Mouse (Mus musculus) heart, adult 2 months (tissue): ENCODE measurements at regions not wholly inside any gene's neighbourhood (a gene's known extent, or its start where the extent isn't known, plus 50 kb on each side); places are given as distances from the start of the nearest gene placed in this dataset.
"Not testable (repeated sequence)": the region's sequence is repeated elsewhere in the genome, so short reads cannot be mapped to it uniquely, and the experiment has no call there.

ENCODE experiments used
- DNase-seq, 2 experiments: peaks; one replicate each; pipeline ENCODE4 v3.0.0; 2021
- H3K27ac ChIP-seq: fragments of 200-600 bp; 2 replicates; pipeline ENCODE4 v1.8.1; 2022
- H3K27me3 ChIP-seq: fragments of 200-500 bp; 2 replicates; pipeline ENCODE4 v1.6.1; 2012; ENCODE audit warnings: mild to moderate bottlenecking, low read length, inconsistent platforms, mixed read lengths; ENCODE audit not compliant: control insufficient read depth, insufficient read depth
- H3K36me3 ChIP-seq: fragments of 200-500 bp; 2 replicates; pipeline ENCODE4 v1.6.1; 2012; ENCODE audit warnings: low read length, inconsistent platforms; ENCODE audit not compliant: control insufficient read depth, insufficient read depth
- H3K4me1 ChIP-seq: fragments of 200-500 bp; 2 replicates; pipeline ENCODE4 v1.6.1; 2011; ENCODE audit warnings: low read length; ENCODE audit not compliant: control insufficient read depth, insufficient read depth
- H3K4me3 ChIP-seq: fragments of 200-600 bp; 2 replicates; pipeline ENCODE4 v1.8.1; 2022
- H3K79me2 ChIP-seq: fragments of 200-500 bp; replicated peaks from 2 replicates; pipeline ENCODE4 v1.6.1; 2012; ENCODE audit warnings: mild to moderate bottlenecking, inconsistent platforms, low read length, moderate library complexity, mixed read lengths; ENCODE audit not compliant: control insufficient read depth, insufficient read depth
- H3K9ac ChIP-seq: fragments of 200-500 bp; 2 replicates; pipeline ENCODE4 v1.6.1; 2012; ENCODE audit warnings: low read depth, mild to moderate bottlenecking, control low read depth, inconsistent platforms, low read length, mixed read lengths
- CTCF ChIP-seq: fragments of 200-600 bp; IDR thresholded peaks from 2 replicates; pipeline ENCODE4 v1.8.1; 2022; ENCODE audit warnings: antibody characterized with exemption, mild to moderate bottlenecking, moderate library complexity
- EP300 ChIP-seq: fragments of 200-500 bp; IDR thresholded peaks from 2 replicates; pipeline ENCODE4 v1.6.1; 2011; ENCODE audit warnings: low read depth, low read length, control low read depth; ENCODE audit not compliant: insufficient read depth
- POLR2A ChIP-seq: fragments of 200-500 bp; IDR thresholded peaks from 2 replicates; pipeline ENCODE4 v1.6.1; 2011; ENCODE audit warnings: mild to moderate bottlenecking, low read depth, low read length, control low read depth; ENCODE audit not compliant: insufficient read depth
- WGBS: fragments of 180-500 bp; shearing (Covaris S2); methylation state at CpG from one replicate; pipeline ENCODE4 v1.1.7; 2018; 5-methylcytosine and 5-hydroxymethylcytosine counted together
- intact Hi-C: fragments of 180-260 bp; cut with DNase I; formaldehyde crosslinking; loops from one replicate; pipeline ENCODE4 v1.15.1; 2025

DNA sequence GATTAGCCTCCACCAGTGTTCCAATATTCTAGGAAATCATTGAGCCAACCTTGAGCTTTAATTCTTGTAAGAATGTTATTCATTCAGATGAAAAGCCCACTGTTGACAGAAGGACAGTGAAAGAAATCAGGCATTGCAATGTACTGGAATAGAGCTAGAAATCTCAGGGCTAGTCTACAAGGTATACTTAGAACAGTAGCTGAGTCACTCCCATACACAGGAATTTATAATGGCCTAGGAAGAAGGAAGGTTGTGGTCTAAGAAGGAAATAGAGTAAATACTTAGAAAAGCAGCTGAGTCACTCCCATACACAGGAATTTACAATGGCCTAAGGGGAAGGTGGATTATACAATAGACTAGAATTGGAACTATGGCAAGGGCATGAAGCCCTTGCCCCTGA is 174.6 kb downstream of the Fam181b start:
- H3K79me2 ChIP-seq, H3K4me3 ChIP-seq, H3K27ac ChIP-seq, H3K36me3 ChIP-seq, intact Hi-C loops, DNase-seq, H3K27me3 ChIP-seq, H3K4me1 ChIP-seq, H3K9ac ChIP-seq: not testable (repeated sequence)

DNA sequence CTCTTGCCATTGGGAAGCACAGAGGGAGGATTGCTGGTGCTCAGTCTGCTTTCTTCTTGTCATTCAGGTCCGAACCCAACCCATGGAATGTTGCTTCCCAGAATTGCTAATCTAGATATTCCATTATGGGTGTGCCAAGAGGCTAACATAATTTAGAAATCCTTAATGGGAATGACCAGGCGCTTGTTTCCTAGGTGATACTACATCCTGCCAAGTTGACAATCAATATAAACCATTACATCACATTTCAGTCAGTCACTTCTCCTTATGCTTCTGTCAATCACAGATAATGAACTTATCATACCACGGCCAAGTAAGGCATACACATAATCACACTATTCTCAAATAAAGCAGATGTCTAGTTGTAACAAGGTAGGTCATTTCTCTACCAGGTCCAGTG is 206.1 kb downstream of the Fam181b start:
- H3K4me3 ChIP-seq: no peak overlapping the region
- no peak for DNase-seq
- H3K9ac ChIP-seq: no peak overlapping the region
- TF ChIP-seq POLR2A (no peak), EP300 (no peak), CTCF (no peak)
- no peaks in the 10 kb centered on the region for H3K79me2 ChIP-seq
- no peaks in the 10 kb centered on the region for H3K36me3 ChIP-seq
- H3K4me1 ChIP-seq: no peaks in the 10 kb centered on the region
- H3K27ac ChIP-seq: no peak overlapping the region
- intact Hi-C loops: no loop called here
- WGBS: 53% methylated on average over 3 of the region's 3 CpGs
- H3K27me3 ChIP-seq: no peaks in the 10 kb centered on the region

GRCm38 (mm10) chr7:93291457-93291856 is 211.8 kb downstream of the Fam181b start:
- Histone ChIP-seq H3K4me3 (no peak overlapping the region), H3K9ac (no peak overlapping the region), H3K27me3 (no peaks in the 10 kb centered on the region), H3K4me1 (no peaks in the 10 kb centered on the region), H3K79me2 (no peaks in the 10 kb centered on the region), H3K27ac (no peak overlapping the region), H3K36me3 (no peaks in the 10 kb centered on the region)
- 63% methylated on average over 3 of the region's 3 CpGs for whole genome bisulfite sequencing
- TF ChIP-seq CTCF: no peak
- DNase-seq: no peak
- intact Hi-C loops: no loop called here

DNA sequence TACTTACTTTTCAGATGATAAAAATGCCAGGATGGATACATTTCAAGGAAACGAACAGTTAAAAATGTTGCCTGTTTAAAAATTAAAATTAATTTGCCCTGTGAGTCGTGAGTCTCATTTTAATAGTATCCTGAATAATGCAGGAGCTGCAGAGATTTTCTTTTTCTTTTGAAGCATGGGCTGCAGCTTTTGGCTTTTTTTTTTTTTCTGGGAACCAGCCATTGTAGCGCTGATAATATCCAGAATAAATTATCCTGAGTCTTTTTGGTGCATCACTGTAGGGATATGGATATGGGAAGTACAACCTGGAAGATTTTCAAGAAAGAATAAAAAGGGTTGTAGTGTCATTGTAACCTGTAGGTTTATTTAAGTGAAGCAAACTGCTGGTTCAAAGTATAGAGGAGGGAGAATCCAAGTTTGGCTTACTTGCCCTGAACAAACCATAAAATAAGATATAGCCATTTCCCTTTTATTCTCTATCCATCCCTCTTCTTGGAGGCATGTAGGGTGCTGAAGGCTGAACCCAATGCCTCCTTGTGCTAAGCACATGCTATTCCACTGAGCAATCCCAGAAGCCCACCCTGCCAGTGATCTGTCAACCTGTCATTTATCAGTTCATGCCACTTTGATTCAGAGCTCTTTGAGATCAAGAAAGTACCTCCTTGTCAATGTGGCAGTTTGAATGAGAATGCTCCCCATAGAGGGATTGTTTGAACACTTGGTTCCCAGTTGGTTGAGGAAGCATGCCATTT is 212.5 kb downstream of the Fam181b start:
- no peaks in the 10 kb centered on the region for H3K79me2 ChIP-seq
- no peaks in the 10 kb centered on the region for H3K27me3 ChIP-seq
- no peak overlapping the region for H3K9ac ChIP-seq
- no peaks in the 10 kb centered on the region for H3K4me1 ChIP-seq
- H3K4me3 ChIP-seq: no peak overlapping the region
- no peak overlapping the region for H3K27ac ChIP-seq
- H3K36me3 ChIP-seq: no peaks in the 10 kb centered on the region
- TF ChIP-seq EP300: no peak
- TF ChIP-seq CTCF: no peak
- TF ChIP-seq POLR2A: no peak
- DNase-seq: no peak
- WGBS: 58% methylated on average over 3 of the region's 3 CpGs
- intact Hi-C loops: no loop called here

GRCm38 (mm10) chr7:93312731-93313130 is 233.1 kb downstream of the Fam181b start:
- TF ChIP-seq CTCF: no peak
- TF ChIP-seq POLR2A: no peak
- no peak for TF ChIP-seq EP300
- H3K79me2 ChIP-seq: no peaks in the 10 kb centered on the region
- no peak overlapping the region for H3K27ac ChIP-seq
- DNase-seq: no peak
- no peak overlapping the region for H3K9ac ChIP-seq
- no peaks in the 10 kb centered on the region for H3K4me1 ChIP-seq
- H3K36me3 ChIP-seq: no peaks in the 10 kb centered on the region
- H3K27me3 ChIP-seq: no peaks in the 10 kb centered on the region
- H3K4me3 ChIP-seq: no peak overlapping the region
- 22% methylated on average over 1 of the region's 1 CpGs for WGBS
- intact Hi-C loops: no loop called here

DNA sequence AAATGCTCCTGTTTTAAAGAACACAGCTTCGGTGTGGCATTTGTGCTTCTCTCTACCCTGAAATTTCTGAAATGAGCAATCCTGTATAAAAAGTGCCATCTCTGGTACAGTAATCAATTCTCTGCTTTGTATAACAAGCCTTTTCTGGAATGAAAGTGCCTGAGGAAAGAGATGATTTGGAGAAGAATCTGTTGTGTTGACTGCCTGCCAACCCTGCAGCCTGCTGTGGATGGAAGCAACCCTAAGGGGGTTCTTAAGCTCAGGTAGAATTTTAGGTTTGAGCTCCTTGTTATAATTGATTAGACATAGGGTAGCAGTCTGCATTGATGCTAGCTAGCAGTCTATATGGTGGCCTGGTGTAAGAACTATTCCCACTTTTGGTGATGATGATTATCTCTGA is 251.7 kb downstream of the Fam181b start:
- Histone ChIP-seq H3K9ac (no peak overlapping the region), H3K36me3 (no peaks in the 10 kb centered on the region), H3K4me1 (no peaks in the 10 kb centered on the region), H3K27me3 (no peaks in the 10 kb centered on the region), H3K79me2 (no peaks in the 10 kb centered on the region), H3K27ac (no peak overlapping the region), H3K4me3 (no peak overlapping the region)
- no peak for DNase-seq
- intact Hi-C loops: no loop called here
- 73% methylated on average over 1 of the region's 1 CpGs for WGBS
- TF ChIP-seq CTCF: no peak
- TF ChIP-seq EP300: no peak
- no peak for TF ChIP-seq POLR2A

DNA sequence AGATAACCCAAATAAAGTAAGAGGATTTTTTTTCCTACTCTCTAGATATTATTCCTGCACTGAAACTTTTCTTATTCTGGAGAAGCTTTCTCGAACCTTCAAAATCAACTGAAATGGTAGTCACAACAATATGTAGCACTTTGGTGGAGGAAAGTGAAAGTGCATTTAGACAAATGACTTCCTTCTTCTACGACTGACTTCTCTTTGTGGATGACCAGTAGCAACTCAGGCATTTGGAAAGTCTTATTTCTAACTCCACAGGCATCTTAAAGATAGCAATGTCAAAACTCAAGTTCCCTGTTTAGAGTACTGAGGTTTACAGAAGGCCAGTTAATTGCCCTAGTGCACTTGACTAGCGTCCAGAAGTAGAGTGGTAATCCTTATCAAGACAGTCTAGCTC is 252.5 kb downstream of the Fam181b start:
- Histone ChIP-seq H3K4me3 (no peak overlapping the region), H3K27me3 (no peaks in the 10 kb centered on the region), H3K4me1 (no peaks in the 10 kb centered on the region), H3K79me2 (no peaks in the 10 kb centered on the region), H3K36me3 (no peaks in the 10 kb centered on the region), H3K27ac (no peak overlapping the region), H3K9ac (no peak overlapping the region)
- TF ChIP-seq POLR2A (no peak), EP300 (no peak), CTCF (no peak)
- no peak for DNase-seq
- intact Hi-C loops: no loop called here
- 35% methylated on average over 3 of the region's 3 CpGs for WGBS
